Mouse (Mus musculus) spleen, adult 2 months (tissue): ENCODE measurements around the gene Rap1b. TPM values are rescaled to one million over a fixed set of nuclear protein-coding genes. Genes with fewer than 3 reads are reported as not detected.

Experiments used
- DNase-seq, 2 experiments: peaks; one replicate each; pipeline versions ENCODE4 v3.0.0 to v3.0.0-alpha.2; 2012 to 2021; ENCODE audit warnings: low spot score in 2 of 2, low read depth in 1 of 2
- H3K27ac ChIP-seq: fragments of 200-500 bp; 2 replicates; pipeline ENCODE4 v1.5.1; 2012; ENCODE audit warnings: low read length, inconsistent platforms; ENCODE audit not compliant: insufficient read depth
- H3K27me3 ChIP-seq: fragments of 200-500 bp; 2 replicates; pipeline ENCODE4 v1.6.1; 2012; ENCODE audit warnings: mild to moderate bottlenecking, moderate library complexity, low read length, inconsistent platforms; ENCODE audit not compliant: control insufficient read depth, insufficient read depth
- H3K36me3 ChIP-seq: fragments of 200-500 bp; 2 replicates; pipeline ENCODE4 v1.6.1; 2012; ENCODE audit warnings: mild to moderate bottlenecking, low read length, inconsistent platforms; ENCODE audit not compliant: control insufficient read depth, insufficient read depth
- H3K4me1 ChIP-seq: fragments of 200-500 bp; 2 replicates; pipeline ENCODE4 v1.6.1; 2011; ENCODE audit warnings: inconsistent platforms; ENCODE audit not compliant: control insufficient read depth, insufficient read depth, insufficient read length
- H3K4me3 ChIP-seq: fragments of 200-500 bp; 2 replicates; pipeline ENCODE4 v1.5.1; 2011; ENCODE audit warnings: mild to moderate bottlenecking, inconsistent platforms; ENCODE audit not compliant: insufficient read depth, insufficient read length; ENCODE audit errors: extremely low read depth
- CTCF ChIP-seq: fragments of 200-500 bp; IDR thresholded peaks from 2 replicates; pipeline ENCODE4 v1.5.1; 2011; ENCODE audit warnings: mild to moderate bottlenecking, inconsistent platforms; ENCODE audit not compliant: insufficient read depth, insufficient read length, insufficient replicate concordance; ENCODE audit errors: extremely low read depth
- POLR2A ChIP-seq: fragments of 200-500 bp; IDR thresholded peaks from 2 replicates; pipeline ENCODE4 v1.6.1; 2011; ENCODE audit warnings: low read depth, low read length, inconsistent platforms
- WGBS: fragments of 180-500 bp; shearing (Covaris S2); methylation state at CpG from one replicate; pipeline ENCODE4 v1.1.7; 2018; 5-methylcytosine and 5-hydroxymethylcytosine counted together
- polyA plus RNA-seq: library from polyadenylated mRNA; depleted of rRNA; stranded (reverse); fragments of >200 nt; gene quantifications from 2 replicates; pipeline ENCODE4 v1.2.3, GENCODE M21; 2012; rRNA removed

The Rap1b gene
- polyA plus RNA-seq, 1 experiment, result 50.1 TPM

DNA sequence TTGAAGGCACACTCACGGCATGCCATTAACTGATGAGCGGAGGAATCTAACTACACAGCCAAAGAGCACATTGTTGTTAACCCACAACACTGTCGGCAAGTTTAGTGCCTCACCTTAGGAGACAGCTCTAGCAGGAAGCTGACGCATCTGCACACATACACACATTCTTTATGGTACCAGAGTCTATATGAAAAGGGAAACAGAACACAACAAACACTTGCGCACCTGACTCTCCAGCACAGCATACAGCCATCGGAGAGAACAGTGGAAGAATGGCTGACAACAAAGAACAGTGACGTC, 77.7 kb downstream of the Rap1b start:
- H3K27ac ChIP-seq, result no peak overlapping the region
- H3K4me1 ChIP-seq, result no peaks in the 10 kb centered on the region
- TF ChIP-seq POLR2A (no peak), CTCF (no peak)
- H3K27me3 ChIP-seq, result no peaks in the 10 kb centered on the region
- WGBS, result 96% methylated on average over 7 of the region's 7 CpGs
- no peak for DNase-seq
- H3K36me3 ChIP-seq, result peaks cover 35% of the 10 kb centered on the region
- no peak overlapping the region for H3K4me3 ChIP-seq

DNA sequence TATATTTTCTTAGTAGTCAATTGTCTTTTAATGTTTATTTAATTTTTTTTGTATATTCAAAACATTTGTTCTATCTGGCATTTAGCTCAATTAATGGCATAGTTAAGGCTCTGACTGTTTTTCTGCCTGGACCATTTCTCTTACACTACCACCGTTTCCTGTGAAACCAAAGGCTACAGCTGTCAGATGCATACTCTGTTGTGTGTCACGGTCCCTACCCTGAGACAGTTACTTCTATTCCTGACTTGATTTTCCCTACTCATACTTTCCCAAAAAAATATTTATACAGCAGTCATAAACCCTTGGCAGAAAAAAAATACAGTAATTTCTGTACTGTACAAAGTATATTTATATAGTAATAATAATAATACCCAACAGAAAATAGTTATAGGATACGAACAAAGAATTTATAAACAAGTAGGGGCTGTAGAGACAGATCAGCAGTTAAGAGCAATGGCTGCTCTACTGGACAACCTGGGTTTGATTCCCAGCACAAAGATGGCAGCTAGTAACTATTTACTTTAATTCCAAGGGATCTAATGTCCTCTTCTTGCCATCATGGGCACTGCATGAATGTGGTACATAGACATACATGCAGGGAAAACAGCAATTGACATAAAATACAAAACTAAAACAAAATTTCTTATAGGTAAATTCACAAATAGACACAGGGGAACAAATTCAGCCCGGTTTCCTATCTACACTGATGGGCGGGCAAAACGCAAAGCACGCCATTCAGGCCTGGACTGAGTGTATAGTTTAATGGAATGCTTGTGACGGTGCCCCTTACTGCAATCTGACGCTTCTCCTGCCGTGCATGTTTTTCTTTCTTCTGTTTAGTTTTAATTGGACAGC, 78.3 kb downstream of the Rap1b start:
- Histone ChIP-seq H3K36me3 (peaks cover 33% of the 10 kb centered on the region), H3K27ac (no peak overlapping the region), H3K27me3 (no peaks in the 10 kb centered on the region), H3K4me1 (no peaks in the 10 kb centered on the region), H3K4me3 (no peak overlapping the region)
- no peak for DNase-seq
- no peak for TF ChIP-seq POLR2A
- no peak for TF ChIP-seq CTCF
- 93% methylated on average over 10 of the region's 10 CpGs for WGBS

DNA sequence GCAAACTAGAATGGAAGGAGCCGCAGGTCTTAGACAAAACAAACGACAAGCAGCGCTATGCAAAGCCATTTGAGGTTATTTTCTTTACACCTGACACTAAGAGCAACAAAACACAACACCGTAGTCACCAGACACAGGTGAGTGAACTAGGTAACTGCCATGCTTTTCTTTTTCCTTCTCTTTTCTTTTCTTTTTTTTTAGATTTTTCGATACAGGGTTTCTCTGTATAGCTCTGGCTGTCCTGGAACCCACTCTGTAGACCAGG, 79.0 kb downstream of the Rap1b start:
- Histone ChIP-seq H3K27ac (no peak overlapping the region), H3K36me3 (peaks cover 31% of the 10 kb centered on the region), H3K4me1 (no peaks in the 10 kb centered on the region), H3K27me3 (no peaks in the 10 kb centered on the region), H3K4me3 (no peak overlapping the region)
- 90% methylated on average over 5 of the region's 5 CpGs for WGBS
- no peak for DNase-seq
- TF ChIP-seq POLR2A (no peak), CTCF (no peak)

DNA sequence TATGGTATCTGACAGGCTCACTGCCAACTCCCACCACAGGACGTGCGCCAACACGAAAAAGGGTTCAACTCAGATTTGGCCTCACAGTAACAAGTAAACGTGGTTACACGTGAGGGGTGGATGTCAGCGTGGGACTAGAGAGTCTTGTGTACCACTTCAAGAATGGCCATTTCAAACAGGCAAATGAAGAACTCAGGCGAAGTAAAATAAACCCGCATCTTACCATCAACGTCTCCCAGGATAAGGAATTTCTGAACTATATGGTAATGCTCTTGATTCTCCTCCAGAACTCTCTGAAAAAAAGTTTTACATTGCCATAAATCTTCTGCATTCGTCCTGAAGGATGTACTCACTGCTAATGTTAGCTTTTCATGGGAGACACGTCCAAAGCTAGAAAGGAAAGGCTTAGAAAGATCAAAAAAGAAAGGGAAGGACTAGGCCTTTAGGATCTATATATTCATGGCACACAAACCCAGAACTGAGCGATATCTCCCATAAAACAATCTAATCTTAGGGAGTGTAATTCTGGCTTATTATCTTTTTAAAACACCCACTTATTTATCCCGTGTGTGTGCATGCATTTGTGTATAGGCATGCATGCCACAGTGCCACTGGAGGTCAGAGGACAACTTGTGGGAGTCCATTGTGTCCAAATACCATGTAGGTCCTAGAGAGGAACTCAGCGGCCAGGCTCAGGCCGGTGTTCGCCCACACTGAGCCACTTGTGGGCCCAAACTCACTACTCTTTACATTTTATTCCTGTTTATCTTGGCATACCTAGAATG, 79.5 kb downstream of the Rap1b start:
- H3K27me3 ChIP-seq, result no peaks in the 10 kb centered on the region
- H3K27ac ChIP-seq, result no peak overlapping the region
- H3K4me1 ChIP-seq, result no peaks in the 10 kb centered on the region
- no peak overlapping the region for H3K4me3 ChIP-seq
- TF ChIP-seq CTCF (no peak), POLR2A (no peak)
- peaks cover 35% of the 10 kb centered on the region for H3K36me3 ChIP-seq
- 89% methylated on average over 16 of the region's 16 CpGs for WGBS
- DNase-seq, result no peak

DNA sequence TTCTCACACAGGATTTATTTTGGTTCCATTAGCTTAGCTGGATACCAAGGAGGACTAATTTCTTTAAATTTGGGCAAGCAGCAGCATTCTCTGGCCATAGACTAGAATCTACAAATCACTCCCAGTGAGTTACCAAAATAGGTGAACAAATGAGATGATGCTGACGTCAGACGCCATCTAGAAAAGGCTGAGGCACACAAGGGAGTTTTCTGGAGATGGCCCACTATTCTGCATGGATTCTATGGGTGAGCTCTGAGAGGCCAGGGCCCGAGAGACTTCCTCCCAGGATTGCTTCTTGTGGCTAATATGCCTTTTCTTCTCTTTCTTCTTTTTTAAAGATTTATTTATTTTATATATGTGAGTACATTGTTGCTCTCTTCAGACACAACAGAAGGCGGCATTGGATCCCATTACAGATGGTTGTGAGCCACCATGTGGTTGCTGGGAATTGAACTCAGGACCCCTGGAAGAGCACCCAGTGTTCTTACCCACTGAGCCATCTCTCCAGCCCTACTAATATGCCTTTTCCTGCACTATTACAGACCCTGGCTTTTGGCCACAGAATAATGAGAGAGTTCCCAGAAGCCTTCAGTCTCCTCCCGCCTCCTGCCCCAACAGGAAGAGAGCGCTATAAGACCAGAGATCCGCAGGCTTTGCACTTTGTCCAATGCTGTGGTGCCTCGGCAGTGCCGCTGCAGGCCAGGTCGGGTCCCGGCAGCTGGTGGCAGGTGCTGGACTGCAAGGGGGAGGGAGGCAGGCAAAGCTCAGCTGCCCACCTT, 80.5 kb downstream of the Rap1b start:
- DNase-seq, result no peak
- Histone ChIP-seq H3K4me3 (no peak overlapping the region), H3K4me1 (no peaks in the 10 kb centered on the region), H3K36me3 (peaks cover 41% of the 10 kb centered on the region), H3K27ac (no peak overlapping the region), H3K27me3 (no peaks in the 10 kb centered on the region)
- 93% methylated on average over 11 of the region's 11 CpGs for WGBS
- TF ChIP-seq POLR2A (no peak), CTCF (no peak)

DNA sequence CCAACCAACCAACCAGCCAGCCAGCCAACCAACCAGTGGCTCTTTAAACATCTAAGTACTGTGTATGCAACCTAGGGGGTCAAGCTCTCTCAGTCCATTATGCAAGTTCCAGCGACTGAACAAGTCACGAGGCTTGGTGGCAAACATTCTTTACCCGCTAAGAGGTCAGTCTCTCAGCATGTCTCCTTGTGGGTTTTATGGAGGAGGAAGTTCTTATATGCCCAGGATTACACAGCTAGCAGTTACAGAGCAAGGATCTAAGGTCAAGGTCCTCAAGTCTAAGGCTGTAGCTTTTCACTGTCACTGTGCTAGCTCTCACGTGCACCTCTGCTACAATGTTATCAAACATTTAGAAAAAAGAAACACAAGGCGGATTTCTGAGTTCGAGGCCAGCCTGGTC, 81.2 kb downstream of the Rap1b start:
- DNase-seq, result no peak
- peaks cover 39% of the 10 kb centered on the region for H3K36me3 ChIP-seq
- no peak overlapping the region for H3K27ac ChIP-seq
- H3K27me3 ChIP-seq, result no peaks in the 10 kb centered on the region
- 92% methylated on average over 6 of the region's 6 CpGs for WGBS
- no peak overlapping the region for H3K4me3 ChIP-seq
- H3K4me1 ChIP-seq, result no peaks in the 10 kb centered on the region
- TF ChIP-seq CTCF (no peak), POLR2A (no peak)

Other genes with a start within 250 kb of the Rap1b start
- 10.1 and 19.0 TPM in 2 replicates for gene Cpm, start 216.5 kb downstream of the Rap1b start, polyA plus RNA-seq
- 37.2 and 52.6 TPM in 2 replicates for gene Mdm2, start 135.3 kb downstream of the Rap1b start, polyA plus RNA-seq
- gene Slc35e3, start 99.7 kb downstream of the Rap1b start, polyA plus RNA-seq, result 5.6 and 7.4 TPM in 2 replicates
- gene Nup107, start 53.3 kb downstream of the Rap1b start, polyA plus RNA-seq, result 5.8 and 6.0 TPM in 2 replicates